Mouse (Mus musculus) CD4-positive, CD25-positive, alpha-beta regulatory T cell, adult 9 weeks (primary cell): ENCODE results near the gene Lrif1. TPM values are rescaled to one million over a fixed set of nuclear protein-coding genes. Genes with fewer than 3 reads are reported as not detected.

Experiments used
- polyA plus RNA-seq: library from polyadenylated mRNA; unstranded; fragments of 100-300 nt; shearing (Covaris generic); gene quantifications from one replicate; pipeline ENCODE4 v1.2.1, GENCODE M21; 2017

Gene Lrif1
- 61.0 TPM for polyA plus RNA-seq

DNA sequence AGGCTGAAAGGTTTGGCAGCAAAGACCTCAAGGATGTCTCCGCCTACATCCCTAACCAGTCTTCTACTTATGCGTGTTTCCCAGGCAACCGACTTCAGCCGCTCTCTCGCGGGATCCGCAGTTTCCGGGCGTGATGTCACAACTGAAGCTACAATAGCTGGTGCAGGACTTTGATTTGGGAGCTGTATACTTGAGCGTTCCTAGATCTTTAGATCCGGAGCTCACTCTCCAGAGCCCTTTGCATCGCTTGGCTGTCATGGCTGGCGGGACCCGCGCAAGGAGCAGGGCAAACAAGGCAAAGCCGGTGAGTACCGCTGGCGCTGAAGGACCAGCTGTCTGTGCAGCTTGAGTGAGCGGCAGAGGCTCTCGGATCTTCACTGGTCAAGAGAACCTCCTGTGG is at the start of gene Lrif1:
Lrif1 (plus strand) TSS at position 158 of the 400 bp plus-strand sequence.

Other genes with a start within 250 kb of the Lrif1 start
- 231 TPM for gene Dennd2d, start 202.6 kb upstream of the Lrif1 start, polyA plus RNA-seq
- 61.0 TPM for gene Dram2, start 137.2 kb upstream of the Lrif1 start, polyA plus RNA-seq
- 113 TPM for gene Cept1, start 137.2 kb upstream of the Lrif1 start, polyA plus RNA-seq
- gene Cd53, start 105.2 kb downstream of the Lrif1 start, polyA plus RNA-seq: 1,043 TPM
- gene Olfr266, start 141.3 kb downstream of the Lrif1 start, polyA plus RNA-seq: not detected